Mouse (Mus musculus) kidney, postnatal 36 days (tissue): ENCODE measurements around the gene Adarb2.
"Not testable (repeated sequence)": the region's sequence is repeated elsewhere in the genome, so short reads cannot be mapped to it uniquely, and the experiment has no call there.

ENCODE experiments used
- DNase-seq, 2 experiments: peaks; one replicate each; pipeline ENCODE4 v3.0.0; 2021 to 2022; ENCODE audit warnings: mixed read lengths in 2 of 2

Gene Adarb2

DNA sequence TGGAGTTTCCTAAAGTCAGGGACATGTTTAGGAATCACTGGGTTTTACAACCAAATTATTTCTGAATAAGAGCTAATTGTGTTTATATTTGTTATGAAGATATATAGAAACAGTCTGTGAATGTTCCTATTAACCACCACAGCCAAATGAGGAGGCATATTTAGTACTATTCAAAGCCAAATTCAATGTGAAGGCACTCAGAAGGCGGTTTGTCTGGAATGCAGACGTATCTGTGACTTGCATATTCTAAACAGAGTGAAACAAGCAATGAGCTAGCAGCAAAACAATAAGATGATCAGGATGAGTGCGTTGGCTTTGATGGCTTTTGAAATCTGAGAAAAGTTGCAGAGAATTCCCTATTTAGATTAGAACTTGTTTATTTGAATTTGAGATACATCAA is 387.8 kb downstream of the Adarb2 start:
- no peak for DNase-seq

DNA sequence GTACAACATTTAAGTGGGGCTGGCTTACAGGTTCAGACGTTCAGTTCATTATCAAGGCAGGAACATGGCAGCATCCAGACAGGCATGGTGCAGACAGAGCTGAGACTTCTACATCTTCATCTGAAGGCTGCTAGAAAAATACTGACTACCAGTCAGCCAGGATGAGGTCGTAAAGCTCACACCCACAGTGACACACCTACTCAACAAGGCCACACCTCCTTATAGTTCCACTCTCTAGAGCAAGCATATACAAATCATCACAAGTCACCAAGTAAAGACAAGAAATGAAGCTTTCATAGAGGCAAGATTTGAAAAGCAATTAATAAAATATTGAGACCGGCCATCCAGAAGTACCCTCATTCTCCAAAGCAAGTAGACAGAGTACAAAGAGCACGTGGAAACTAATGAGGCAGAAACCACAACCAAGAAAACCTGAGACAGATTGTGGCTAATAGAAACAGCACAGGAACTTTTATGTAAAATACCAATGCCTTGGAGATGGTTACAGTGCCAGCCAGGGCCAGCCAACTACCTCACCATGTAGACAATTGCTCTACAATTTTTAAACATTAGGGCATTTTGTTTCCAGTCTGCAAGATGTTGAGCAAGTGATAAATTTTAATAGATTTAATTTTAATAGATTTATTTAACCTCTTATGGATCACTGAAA is 394.4 kb downstream of the Adarb2 start:
- no peak for DNase-seq

DNA sequence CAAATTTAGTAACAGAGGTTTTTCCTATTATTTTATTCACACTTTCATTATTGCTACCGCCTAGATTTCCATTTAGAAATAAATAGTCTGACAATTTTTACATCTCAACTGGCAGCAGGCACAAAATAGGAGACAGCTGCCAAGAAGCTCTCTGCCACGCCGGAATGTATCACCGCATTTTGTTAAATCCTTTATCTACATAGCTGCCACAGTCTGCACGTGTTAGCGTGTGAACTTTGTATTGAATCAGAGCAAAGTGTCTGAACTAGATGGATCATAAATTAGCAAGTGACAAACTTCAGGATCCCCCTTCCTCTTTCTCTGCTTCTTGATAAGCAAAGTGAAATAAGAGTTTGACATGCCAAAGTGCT is 395.0 kb downstream of the Adarb2 start:
- DNase-seq = no peak

DNA sequence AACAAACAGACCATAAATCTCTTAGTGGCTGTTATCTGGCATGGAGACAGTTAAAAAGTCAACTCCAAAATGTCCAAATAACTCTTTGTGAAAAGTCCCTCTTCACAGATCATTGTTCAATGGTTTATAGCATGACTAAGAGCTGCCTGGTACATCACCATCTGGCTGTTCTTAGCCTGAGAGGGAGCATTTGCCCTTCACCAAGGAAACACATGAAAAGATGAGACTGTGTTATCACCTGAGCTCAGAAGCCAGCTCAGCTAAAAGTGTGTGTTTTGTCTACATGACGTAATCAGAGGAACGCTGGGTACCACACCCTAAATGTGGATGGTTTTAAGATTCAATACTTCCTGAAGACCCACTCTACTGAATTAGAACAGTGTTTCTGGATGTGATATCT is 403.0 kb downstream of the Adarb2 start:
- DNase-seq = no peak

GRCm38 (mm10) chr13:8608040-8608439 is 405.4 kb downstream of the Adarb2 start:
- no peak for DNase-seq

GRCm38 (mm10) chr13:8608918-8609317 is 406.3 kb downstream of the Adarb2 start:
- not testable (repeated sequence) for DNase-seq

- no peak for DNase-seq
Measured at GRCm38 (mm10) chr13:8610956-8611355, 408.3 kb downstream of the Adarb2 start.

DNA sequence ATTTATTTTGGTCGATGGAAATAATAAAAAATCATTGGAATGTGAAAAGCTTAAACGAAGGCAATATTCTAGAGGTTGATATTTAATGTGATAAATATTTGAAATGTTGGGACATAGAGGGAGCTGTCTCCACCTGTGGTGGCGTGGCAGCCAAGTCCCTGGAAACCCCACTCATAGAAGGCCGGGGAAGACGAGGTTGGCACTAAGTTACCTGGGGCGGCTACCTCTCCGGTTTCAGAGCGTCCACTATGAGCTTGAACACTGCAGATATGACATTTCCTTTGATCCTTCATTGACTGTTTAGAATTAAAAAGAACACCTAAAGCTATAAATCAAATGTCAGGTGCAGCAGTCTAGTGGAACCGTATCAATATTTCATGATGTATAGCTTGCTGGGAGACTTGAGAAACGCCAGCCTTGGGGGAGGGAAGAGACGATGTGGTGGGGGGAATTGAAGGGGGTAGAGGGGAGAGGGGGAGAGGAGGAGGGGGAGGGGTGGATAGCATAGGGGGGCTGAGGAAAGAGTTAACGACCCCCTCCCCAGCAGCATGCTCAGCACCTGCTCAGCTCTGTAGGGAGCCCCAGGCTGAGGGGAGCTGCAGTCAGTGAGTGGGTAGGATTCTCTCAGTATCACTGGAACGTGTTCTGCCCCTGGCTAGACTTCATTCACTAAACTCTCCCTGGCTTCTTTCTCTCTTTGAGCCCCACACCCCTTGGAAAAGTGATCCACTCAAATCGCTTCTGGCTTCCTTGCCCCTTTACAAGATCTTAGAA is 410.1 kb downstream of the Adarb2 start:
- DNase-seq = no peak

GRCm38 (mm10) chr13:8616685-8617084 is 414.0 kb downstream of the Adarb2 start:
- DNase-seq = no peak

DNA sequence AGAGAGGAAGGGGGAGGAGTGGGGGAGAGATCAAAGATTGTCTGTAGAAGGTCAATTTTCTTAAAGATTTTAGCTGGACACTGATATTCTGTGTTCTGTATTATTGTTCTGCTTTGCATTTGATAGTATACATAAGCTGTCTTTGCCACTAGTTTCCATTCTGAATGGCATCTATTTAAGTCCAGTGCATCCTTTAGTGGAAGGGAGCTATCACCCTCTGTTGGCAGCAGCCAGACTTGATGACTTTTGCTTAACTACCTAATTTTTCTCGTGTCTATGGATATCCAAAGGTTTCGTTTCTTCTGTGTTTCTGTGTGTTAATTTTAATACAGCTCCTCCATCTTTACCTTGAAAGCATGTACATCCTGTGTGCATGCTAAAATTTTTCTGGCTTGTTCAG is 419.6 kb downstream of the Adarb2 start:
- no peak for DNase-seq

- DNase-seq = no peak
Measured at GRCm38 (mm10) chr13:8629565-8629964, 426.9 kb downstream of the Adarb2 start.

DNA sequence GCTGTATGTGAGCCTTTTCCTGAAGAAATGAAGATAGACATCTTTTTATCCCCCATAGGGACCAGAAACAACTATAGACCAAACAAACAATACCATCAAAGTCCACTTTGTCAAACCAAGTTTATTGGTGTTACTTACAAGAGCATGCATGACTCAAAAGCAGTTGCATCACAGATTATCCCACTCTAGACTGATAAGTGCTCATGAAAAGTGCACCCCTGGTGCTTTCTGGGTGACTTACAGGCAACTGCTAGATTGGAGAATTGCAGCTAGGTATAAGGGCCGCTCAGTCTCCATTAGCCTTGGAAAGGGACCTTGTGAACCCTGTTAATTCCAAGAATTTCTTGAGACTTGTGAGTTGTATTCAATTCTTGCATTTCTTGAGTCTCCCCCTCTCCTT is 429.0 kb downstream of the Adarb2 start:
- no peak for DNase-seq

DNA sequence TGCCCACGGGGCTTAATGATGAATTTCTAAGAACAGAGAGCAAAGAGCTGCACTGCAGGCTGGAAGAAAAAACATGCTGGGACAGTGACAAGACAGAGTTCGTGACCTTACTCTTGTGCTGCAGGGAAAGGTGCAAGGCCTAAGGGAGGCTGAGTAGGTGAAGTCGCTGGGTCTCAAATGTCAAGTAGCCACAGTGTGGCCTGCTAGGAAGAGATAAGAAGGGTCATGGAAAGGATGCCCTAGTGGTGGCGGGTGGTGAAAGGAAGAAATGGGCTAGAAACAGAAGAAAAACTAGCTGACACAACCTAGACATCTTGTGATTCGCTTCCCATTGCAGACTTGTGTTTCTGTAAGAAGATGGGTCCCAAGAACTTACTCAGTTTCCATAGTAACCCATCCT is 429.4 kb downstream of the Adarb2 start:
- DNase-seq = no peak

DNA sequence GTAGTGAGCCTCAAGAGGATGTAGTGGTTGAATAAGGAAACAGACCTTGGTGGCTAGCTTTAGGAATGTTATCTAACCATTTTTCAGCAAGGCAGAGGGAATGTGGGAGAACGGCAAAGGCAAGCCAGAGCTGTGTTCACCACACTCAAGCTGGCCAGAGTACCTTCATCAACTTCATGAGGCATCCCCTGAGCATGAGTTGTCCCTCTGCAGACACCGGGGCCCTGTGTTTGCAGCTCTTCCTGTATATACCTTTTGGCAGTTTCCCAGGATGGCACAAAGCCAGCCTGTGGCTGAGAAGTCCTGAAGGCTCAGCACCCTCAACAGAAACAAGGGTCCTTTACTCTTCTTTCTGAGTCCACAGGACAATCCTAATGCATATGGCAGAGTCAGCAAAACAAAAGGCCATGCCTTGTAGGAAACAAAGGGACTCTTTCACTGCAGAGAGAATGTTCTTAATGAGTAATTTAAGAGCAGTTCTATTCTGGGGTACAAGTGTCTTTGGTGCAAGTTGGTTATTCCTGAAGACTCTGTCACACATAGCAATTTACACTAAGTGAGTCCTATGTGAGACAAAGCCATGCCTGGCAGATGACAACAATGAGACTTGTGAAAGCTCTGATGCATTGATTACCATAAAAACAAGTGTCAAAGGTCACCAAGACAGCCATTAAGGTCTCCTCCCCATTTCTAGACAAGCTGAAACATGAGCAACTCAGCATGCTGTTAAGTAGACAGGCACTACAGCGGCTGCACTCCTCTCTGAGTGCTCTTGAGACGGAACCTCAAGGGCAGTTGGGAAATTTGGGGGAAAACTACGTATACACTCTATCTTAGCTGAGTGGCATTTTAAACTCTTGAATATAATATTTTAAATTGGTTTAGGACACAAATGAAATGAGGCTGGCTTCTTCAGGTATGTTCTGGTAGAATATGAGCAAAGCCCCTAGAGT is 431.0 kb downstream of the Adarb2 start:
- no peak for DNase-seq

GRCm38 (mm10) chr13:8642084-8642483 is 439.4 kb downstream of the Adarb2 start:
- no peak for DNase-seq

- no peak for DNase-seq
Measured at GRCm38 (mm10) chr13:8643920-8644319, 441.3 kb downstream of the Adarb2 start.

DNA sequence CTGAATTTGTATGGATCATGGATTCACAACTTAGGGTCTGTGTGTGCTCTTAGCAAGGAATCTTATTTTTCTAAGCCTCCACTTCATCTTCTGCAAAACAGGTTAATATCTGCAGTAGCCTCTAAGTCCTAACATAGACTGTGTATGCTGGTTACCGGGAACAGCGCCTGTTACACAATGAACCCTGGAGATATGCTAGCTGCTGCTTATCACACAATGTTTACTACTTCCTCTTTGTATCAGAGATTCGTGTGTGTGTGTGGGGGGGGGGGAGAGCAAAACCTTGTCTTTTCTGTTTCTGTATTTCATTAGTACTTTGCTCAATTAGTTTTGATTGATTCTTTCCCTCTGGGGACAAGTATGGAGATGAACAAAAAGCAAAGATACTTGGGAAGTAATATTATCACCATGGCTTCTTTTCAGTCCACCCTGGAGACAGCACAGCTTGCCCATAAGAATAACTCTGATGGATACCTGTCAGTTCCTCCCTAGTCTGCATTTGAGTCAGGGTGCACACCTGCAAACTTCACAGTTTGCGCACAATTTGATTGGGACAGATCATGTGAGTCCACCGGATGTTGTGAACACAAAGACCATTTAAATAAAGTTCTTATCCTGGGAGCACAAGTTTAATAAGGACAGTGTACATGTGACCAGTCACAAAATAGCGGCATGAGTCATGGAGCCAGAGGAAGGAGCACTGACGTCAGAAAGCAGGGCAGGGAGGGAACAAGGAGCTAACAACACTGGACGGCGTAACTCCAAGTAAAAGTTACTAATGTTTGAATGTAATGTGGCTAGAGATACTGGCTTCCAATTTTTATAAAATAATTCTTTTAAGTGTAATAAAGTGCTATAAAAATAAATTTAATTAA is 442.4 kb downstream of the Adarb2 start:
- DNase-seq = no peak

DNA sequence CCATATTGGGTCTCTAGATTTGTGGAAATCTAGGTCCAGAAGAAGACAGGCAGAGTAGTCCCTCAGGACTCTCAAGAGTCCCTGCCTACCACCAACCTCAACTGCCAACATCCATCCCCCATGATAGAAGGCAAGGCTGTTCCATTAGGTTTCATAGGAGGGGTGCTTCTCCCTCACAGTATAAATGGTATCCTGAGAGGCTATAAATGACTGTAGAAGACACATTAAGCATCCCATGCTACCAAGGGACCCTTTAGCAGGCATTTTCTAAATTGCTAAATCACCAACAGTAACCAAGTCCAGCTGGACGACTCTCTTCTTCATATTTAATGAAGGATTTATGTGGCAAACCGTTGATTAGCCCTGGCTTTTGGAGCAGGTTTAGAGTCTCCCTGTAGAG is 446.6 kb downstream of the Adarb2 start:
- no peak for DNase-seq

DNA sequence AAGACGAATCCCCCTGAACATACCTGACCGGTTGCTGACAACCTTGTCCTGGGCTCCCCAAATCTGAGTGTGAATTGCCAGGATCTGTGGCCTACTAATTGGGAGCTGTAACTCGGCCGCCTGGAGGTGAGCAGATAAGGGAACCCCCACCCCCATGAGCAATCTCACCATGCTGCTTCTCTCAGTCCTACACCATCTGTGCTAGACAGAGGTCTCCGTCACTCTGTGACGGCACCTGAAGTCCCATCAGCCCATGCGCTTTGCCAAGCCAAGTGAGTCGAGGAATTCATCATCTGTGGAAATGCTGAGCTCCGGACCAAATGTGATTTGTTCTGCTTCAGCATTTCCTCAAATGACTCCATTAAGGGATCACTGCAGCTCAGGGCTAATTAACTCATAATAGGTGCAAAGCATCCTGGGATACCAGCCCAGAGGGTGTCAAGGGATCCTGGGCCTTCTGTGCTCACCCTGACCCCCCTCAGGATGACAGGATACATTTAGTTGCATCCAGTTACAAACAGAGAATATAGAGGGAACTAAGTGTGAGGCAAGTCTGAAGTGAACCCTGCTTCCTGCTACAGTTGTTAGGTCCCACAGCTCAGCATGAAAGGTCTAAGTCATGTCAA is 462.1 kb downstream of the Adarb2 start:
- DNase-seq = no peak

- DNase-seq = no peak
Measured at GRCm38 (mm10) chr13:8677174-8677573, 474.5 kb downstream of the Adarb2 start.

- no peak for DNase-seq
Measured at GRCm38 (mm10) chr13:8680470-8681129, 477.9 kb downstream of the Adarb2 start.
